Mouse (Mus musculus) CD4-positive, CD25-positive, alpha-beta regulatory T cell, adult 4 months (primary cell): ENCODE measurements around the gene Gm44790. TPM values are rescaled to one million over a fixed set of nuclear protein-coding genes. Genes with fewer than 3 reads are reported as not detected.
A peak's percentile ranks its signal among the peaks of the same experiment; 100 is the strongest.

Experiments used
- ATAC-seq: one replicate; pipeline ENCODE4 v1.8.0; 2017
- polyA plus RNA-seq, 2 experiments: library from polyadenylated mRNA; unstranded; fragments of 100-300 nt; shearing (Covaris generic); gene quantifications; one replicate each; pipeline ENCODE4 v1.2.1; 2017

Gene Gm44790
- polyA plus RNA-seq, 2 experiments from 2014 or later = not detected

DNA sequence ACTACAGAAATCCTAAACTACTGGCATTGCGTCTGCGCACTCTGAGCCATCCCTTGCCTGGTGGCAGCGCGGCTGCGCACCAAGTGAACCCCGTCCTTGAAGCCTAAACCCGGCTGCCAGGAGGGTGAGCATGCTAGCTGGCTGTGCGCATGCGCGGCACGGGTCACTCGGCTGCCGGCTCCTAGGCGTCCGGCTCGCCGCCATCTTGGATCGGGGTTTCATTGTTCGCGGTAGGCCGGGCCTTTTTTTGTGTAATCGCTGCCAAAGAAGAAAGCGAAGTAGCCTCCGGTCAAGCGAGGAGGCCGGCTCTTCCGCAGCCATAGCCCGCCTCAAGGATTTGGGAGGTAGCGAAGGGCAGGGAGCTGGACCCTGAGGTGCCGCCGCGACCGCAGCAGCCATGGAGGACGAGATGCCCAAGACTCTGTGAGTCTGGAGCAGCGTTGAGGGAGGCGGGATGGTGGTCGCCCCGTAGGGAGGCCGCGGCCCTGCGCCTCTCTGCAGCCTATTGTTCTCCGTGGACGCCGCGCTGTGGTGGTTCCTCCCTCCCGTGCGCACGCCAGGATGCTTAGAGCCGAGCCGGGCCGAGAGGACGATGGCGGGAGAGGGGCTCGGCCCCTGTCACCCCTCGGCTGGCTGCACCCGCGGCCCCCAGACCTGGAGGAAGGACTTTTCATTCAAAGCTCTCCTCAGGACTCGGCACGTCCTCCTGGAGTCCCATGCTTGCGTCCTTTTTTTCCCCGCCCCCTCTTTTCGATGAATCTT lies 22.2 kb upstream of the Gm44790 start, which contains the start of gene Tia1:
Tia1 (plus strand) TSS at position 120 of the 762 bp plus-strand sequence.
- peak; percentile 85 for ATAC-seq

DNA sequence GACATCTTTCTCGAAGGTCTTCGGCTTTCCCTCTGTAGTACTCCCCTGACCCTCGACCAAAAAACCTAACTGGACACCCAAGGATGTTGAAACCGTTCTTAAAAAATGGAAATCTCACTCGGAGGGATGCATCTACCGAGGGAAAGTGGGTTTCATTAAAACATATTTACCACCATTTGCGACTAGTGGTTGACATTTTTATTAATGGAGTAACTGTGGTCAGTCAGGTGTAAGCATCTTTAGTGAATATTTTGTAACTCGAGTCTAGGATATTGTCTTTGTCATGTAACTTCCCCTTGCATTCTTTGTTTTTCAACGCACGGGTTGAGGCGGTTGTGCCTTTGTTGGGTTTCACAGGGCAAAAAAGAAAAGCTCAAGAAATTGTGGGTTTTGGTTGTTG lies 21.5 kb upstream of the Gm44790 start:
- ATAC-seq = no peak

DNA sequence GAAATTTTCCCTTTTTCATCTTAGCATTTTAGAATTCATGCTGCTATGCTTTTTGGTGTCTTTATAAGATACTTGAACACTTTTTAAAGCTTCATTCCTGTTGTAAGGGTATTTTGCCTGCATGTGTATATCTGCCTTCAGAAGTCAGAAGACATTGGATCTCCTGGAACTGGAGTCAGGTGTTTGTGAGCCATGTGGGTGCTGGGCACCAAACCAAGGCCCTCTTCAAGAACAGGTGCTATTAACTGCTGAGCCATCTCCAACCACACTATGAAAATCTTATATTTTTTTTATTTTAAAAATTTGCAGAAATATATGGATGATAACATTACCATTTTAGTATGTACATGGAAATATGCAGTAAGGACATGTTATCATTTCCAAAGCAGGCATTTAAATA lies 20.2 kb upstream of the Gm44790 start:
- ATAC-seq = no peak

DNA sequence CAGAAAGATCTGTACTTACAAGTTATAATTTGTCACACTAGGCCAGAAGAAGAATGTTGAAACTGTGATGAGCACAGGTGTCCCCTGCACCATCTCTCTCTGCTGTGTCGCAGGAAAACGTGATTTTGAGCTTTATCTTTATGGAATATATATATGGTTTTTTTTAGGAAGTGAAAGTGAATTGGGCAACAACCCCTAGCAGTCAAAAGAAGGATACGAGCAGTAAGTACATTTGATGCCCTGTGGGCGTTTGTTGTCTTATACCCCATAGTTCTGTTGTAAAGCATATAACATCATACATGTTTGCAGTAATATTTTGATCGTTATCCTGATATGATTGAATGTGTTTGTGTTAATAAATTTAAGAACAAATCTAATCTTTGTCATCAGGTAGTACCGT lies 7.7 kb upstream of the Gm44790 start:
- no peak for ATAC-seq

DNA sequence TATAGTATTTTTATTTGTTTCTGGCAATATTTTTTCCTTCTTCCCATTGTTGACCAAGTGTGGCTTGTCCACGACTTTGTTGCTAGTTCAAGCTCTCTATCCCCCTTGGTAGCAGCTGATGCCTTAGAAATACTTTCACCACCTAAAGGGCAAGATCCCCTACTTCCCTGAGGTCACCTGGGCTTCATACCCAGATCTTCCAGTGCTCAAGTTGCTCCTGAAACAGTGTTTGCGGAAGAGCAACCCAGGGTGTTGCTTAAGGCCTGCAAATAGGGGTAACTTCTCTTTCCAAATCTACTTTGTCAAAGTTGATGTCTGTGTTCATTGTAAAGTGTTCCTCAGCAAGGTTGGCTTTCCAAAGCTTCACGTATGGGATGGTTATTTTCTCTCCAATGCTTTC lies 7.2 kb upstream of the Gm44790 start:
- no peak for ATAC-seq

DNA sequence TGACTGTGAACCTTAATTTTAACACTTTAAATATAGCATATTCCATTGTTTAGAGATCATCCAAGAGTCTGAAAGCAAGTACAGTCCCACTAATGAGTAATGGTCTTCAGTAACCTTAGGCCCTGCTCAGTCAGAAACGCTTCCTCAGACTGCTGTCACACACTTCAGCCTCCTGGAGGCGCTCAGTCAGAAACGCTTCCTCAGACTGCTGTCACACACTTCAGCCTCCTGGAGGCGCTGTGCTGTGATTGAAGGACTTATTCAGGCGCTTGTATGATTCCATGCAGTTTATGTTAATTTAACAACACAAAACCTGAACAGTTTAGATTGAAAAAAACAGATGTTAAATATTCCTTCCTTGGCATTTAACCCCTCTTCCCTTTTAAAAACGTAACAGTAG lies 6.0 kb upstream of the Gm44790 start:
- peak; percentile 60 for ATAC-seq

DNA sequence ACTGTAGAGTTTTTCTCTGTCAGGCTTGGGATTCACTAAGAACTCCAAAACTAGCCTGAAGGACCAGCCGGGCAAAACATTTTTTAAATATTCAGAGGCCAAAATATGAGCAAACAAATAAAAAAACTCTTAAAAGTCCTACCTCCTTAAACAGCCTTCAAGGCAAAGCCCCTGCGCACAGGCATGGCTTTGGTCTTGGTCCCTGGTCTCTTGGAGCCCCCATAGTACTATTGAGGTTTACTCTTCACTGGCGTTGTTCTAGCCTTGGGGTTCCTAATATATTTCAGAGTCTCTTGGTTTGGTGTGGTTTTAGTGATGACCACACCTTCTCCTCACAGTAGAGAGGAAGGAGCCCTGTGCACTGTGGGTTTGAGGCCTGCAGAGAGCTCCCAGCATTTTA lies 5.1 kb downstream of the Gm44790 start:
- no peak for ATAC-seq

DNA sequence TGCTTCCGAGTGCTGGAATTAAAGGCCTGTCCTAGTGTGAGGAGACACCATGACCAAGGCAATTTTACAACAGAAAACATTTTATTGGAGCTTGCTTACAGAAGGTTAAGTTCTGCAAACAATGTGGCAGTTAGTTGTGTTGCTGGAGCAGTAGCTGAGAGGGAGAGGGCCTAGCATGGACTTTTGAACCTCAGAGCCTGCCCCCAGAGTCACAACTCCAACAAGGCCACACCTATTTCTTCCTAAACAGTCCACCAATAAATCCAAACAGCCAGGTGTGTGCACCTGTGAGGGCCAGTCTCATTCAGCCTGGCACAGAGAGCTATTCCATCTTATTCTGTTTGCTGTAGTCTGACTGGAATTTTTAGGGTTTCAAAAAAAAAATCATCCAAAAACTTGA lies 7.2 kb downstream of the Gm44790 start:
- ATAC-seq = no peak

DNA sequence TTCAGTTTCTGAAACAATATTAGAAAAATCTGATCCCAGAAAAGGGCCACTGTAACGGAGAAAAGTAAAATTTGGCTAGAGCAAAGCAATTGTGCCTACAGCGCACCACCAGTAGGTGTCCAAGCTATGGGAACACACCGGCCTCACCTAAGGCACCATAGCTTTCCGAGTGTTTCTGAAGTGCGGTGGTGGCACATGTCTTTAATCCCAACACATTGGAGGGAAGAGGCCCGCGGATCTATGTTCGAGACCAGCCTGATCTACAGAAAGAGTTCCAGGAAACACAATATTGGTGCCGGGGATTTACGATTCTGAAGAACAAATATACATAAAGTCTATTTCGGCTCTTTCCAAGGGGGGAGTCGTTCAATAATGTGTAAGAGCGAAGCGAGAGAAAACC lies 11.3 kb downstream of the Gm44790 start:
- peak; percentile 48 for ATAC-seq

DNA sequence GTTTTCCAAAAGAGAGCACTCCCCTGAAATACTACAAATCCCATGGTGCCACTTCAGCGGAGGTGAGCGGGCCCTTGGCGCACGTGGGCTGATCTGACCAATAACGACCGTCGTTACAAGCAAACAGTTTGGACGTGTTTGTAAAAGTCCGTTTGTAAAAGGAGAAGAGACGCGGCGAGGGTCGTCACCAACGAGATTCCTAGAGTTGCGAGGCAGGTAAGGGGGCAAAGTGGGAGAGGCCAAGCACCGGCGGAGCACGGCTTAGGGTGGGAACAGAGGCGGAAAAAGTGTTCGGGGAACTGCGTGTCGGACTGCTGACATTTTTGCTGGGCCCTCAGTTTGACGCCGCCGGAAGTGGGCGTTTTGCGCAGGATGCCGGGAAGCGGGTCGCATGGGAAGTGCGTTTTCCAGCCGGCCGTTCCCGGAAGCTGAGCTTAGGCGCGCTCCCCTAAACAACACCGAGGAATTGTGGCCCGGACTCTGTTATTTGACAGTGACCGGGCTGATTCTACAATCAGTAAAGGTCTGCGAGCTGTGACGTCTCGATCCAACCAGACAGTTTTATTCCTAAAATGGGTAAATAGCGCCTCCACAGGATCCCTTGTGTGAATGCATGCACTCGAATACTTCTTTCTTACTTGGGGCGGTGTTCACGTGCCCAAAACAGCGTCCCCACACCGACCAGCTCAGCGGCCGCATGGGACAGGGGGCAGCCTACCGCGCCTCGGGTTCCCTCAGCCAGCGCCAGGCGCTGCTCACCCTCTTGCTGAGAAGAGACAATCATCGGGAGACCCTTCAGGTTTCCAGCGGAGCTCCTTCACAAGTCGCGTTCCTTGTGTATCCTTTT lies 12.0 kb downstream of the Gm44790 start, which contains the start of gene C87436:
C87436 (plus strand) TSS at position 103 of the 847 bp plus-strand sequence.
- ATAC-seq = peak; percentile 89

DNA sequence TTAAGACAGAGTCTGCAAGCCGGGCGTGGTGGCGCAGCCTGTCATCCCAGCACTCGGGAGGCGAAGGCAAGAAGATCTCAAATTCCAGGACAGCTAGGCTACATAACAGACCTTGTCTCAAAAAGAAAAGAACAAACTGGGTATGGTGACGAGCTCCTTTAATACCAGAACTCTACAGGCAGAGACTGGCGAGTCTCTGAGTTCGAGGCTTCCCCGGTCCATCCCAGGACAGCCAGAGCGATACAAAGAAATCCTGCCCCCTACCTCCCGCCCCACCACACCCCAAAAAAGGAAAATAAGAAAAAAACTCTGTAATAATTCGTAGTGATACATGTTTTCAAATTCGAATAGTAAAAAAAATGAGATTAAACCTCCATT lies 12.7 kb downstream of the Gm44790 start:
- ATAC-seq = no peak

DNA sequence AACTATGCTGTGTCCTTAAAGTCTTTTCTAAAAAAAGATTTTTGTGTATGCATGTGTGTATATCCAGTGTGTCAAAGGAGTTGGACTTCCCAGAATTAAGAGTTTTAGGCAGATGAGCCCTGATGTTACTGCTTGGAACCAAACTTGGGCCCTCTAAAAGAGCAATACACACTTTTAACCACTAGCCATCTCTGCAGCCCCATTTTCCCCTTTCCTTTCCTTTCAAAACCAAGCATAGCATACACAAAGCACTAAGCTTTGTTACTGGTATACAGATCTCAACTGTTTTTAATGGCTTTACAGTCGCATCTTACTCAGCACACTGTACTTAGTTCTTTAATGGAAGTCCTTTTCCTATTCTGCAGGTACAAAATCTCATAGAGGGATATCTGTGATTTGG lies 13.1 kb downstream of the Gm44790 start:
- ATAC-seq = no peak

DNA sequence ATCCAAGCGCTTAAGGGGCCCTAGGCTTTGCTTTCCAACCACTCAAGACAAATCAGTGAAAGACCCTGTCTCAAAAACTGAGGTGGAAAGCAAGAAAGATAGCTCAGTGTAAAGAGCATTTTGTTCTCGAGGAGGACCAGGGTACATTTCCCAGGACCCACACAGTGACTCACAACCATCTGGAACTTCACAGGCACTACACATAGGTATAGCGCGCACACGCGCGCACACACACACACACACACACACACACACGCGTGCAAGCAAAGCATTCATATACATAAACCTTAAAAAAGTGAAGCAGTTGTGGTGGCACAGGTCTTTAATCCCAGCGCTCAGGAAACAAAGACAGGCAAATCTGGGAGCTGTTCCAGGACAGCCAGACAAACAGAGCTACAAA lies 15.1 kb downstream of the Gm44790 start:
- no peak for ATAC-seq

DNA sequence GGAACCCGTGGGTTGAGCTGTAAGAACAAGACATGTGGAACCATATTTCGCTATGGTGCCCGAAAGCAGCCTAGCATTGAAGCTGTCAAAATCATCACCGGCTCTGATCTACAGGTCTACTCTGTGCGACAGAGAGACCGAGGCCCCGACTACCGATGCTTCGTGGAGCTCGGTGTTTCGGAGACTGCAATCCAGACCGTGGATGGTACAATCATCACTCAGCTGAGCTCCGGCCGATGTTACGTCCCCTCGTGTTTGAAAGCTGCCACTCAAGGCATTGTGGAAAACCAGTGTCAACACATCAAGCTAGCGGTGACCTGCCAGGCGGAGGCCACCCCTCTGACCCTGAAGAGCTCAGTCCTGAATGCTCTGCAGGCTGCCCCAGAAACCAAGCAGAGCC lies 19.1 kb downstream of the Gm44790 start:
- ATAC-seq = no peak

DNA sequence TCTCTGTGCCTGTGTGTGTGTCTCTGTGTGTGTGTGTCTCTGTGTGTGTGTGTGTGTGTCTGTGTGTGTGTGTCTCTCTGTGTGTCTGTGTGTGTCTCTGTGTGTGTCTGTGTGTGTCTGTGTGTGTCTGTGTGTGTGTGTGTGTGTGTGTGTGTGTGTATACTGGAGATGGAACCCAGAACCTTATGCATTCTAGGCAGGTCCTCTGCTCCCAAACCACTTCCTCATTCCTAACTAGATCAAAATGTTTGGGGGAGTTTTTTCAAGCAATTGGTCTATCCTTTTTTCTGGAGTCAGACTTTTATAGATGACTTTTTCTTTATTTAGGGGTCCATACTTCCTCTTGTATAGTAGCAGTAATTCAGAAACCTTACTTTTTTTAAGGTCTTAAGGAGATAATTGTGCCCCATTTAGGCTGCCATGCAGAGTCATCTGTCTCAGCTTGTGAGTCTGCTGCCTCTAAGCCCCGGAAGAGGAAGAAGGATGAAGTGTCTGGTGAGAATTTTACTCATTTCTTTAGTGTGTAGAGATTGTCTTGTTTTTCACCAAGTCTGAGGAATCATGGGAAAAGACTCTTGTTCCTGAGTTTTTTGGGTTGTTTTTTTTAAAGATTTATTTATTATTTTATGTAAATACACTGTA lies 20.6 kb downstream of the Gm44790 start:
- ATAC-seq = no peak

DNA sequence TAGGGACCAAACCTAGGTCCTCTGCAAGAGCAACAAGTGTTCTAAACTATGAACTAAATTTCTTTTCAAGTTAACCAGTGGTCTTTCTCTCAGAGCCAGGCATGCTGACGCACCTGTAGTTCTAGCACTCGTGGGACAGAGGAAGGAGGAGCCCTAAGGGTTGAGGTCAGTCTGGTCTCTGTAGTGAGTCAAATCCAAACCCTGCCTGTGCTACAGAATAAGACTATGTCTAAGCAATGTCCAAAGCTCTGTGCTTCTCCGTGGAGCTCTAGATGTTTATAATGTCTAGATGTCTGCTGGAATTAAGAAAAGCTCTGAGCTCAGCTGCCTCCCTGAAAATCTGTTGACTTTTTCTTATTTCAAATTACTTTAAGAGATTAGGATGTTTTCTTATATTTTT lies 30.3 kb downstream of the Gm44790 start:
- ATAC-seq = no peak

DNA sequence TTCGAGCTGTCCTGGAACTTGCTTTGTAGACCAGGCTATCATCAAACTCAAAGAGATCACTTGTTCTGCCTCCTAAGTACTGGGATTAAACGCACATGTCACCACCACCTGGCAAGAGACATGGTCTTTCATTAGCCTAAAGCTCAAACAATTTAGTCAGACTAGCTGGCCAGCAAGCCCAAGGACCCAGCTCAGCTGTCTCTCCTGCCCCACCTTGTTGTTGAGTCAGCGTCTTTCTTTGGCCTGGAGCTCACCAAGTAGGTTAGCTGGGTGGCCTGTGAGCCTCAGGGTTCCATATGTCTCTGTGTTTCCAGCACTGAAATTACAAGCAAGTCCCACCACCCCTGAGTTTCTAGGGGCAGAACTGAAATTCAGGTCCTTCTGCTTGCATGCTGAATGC lies 36.6 kb downstream of the Gm44790 start:
- no peak for ATAC-seq

DNA sequence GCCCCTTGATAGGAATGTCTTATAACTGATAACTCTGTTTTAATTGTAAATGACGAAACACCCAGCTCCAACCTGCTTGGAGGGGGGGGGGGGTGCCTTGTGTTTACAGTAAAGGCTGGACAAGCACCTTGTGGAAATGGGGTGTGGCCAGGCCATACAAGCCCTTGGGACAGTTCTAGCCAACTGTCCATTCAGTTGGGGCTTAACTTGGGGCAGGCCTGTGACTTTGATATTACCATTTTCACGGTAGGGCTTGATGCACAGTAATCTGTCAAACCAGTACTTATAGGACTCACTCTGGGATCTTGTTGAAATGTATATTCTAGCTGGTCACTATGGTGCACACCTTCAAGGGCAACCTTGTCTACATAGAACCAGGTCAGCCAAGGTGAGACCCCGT lies 44.9 kb downstream of the Gm44790 start:
- no peak for ATAC-seq

DNA sequence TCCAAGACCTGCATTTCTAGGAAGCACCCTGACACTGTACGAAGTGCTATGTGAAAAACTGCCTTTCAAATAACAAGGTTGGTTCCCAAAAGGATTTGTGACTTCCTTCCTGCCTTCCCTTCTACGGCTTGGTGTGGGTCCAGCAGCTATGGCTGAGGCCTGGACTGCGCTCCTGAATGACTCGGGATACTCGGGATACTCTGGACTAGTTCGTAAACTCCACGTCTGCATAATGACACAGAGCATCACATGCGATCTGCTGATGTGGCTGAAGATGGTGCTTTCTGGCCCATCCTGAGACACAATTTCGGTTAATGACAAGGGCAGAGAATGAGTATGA lies 45.3 kb downstream of the Gm44790 start:
- ATAC-seq = peak; percentile 21

DNA sequence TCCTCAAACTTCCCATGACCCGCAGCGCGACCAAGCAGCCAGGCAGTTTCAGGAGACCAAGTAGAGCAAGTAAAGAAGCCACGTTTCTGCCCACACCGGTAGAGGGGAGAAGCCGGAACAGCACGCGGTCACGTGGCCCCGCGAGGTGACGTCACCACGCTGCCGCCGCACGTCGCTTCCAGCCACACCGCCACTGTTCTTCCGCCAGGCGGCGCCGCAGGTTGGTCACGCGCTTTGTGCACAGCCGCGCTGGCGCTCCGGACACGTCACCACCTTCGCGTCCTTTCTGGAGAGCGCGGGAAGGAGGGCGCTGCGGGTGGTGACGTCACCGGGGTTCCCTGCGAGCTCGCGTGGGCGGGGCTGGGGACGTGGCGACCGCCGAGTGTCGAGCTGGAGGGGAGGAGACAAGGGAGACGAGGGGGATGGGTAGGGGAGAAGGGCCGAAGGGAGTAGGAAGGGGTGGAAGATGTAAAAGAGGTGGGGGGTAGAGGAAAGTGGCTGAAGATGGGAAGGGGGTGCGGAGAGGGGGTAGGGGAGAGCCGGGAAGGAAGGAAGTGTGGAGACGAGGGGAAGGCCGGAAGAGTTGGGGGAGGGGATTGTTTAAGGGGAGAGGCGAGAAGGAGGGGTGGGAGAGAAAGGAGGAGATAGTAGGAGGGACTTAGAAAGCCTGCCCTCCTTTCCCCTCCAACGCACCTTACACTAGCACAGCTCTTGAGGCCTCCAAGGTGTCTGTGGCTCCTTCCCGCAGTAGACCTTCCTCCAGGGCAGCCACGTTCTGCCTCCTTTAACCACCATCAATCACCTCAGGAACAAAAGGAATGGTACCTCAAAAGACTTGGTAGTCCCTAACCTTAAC lies 45.9 kb downstream of the Gm44790 start:
- peak; percentile 84 for ATAC-seq

DNA sequence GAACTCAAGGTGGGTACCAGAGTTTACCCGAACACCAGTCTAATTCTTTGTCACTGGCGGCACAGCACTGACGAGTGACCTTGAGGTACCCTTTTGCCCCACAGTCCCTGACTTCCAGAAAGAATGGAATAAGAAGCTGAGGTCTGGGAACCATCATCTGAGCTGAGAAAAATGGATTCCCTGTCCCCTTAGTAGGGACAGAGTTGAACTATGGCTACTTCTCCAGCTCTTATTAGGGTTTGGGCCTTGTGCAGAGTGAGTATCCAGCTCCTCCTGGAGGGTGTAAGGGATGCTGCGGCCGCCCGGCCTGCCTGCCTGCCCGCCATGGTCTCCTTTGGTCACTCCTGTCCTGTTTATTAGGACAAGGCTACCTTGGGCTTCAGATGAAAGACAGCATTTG lies 46.6 kb downstream of the Gm44790 start:
- no peak for ATAC-seq

DNA sequence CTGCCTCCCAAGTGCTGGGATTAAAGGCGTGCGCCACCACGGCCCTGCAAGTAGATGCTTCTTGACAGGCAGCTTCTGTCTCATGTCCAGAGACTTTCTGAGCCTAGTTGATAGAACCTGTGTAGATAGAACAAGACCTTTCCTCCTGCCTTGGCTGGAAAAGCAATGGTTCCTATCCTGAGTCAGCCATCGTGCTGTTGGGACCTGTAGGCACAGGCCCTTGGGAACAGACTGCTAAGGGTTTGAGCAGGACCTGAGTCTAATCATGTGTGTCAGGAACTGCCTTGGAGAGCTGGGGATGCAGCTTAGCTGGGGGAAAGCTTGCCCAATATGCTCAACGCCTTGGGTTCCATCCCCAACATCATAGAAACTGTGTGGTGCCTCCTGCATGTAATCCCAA lies 47.6 kb downstream of the Gm44790 start:
- ATAC-seq = no peak
